8 mouse cellular contexts compared by ENCODE assay signal in the genomic region with DNA sequence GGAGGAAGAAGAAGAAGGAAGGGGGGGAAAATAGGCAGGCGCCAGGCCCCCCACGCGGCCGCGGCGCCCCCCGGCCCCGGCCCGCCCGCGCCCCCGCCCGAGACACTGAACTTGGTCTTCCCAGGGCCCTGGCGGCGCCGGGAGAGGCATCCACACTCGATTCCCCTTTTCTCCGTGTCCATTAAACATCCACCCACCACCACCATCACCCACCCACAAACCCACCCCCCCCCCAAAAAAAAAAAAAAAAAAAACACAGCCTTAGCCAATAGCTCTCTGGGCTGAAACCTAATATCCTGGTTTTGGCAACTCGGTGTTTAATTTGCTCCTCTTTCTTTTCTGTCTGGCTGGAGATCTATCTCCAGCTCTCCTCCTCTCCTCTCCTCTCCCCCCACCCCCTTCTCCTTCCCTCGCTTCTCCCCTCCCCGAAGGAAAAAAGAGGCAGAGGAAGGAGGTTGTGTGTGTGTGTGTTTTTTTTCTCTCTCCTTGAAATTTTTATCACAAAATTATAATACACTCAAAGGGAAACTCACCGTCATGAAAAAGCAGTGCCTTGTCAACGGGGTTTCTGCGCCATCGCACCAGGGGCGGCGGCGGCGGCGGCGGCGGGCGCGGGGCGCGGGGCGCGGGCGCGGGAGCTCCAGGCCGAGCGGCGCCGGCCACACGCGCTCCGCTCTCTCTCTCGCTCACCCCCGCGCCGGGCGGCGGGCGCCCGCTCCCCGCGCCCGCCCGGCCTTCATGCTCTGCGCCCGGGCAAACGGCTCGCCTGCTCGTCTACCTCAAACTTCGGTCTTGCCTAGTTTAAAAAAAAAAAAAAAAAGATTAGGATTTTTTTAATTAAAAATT. TPM values are rescaled to one million over a fixed set of nuclear protein-coding genes. Genes with fewer than 3 reads are reported as not detected.
A peak's percentile ranks its signal among the peaks of the same experiment; 100 is the strongest.
DNase-seq lines count a peak whose midpoint lies in the region; ATAC-seq and TF ChIP-seq lines count a peak whose summit lies in the region.

Gene Bicral (minus strand): TSS at position 580 of the 846 bp plus-strand sequence.

- H3K4me1 ChIP-seq in brown adipose tissue, adult 24 weeks (ENCODE audit: control insufficient read depth, insufficient read depth, insufficient read length, low read length), result peaks cover 14% of the 10 kb centered on the region
- peaks cover 26% of the 10 kb centered on the region for H3K4me1 ChIP-seq in forebrain, embryonic 14.5 days (ENCODE audit: control insufficient read depth, insufficient read depth, low read length)
- peaks cover 17% of the 10 kb centered on the region for H3K4me1 ChIP-seq in lung, embryonic 14.5 days (ENCODE audit: insufficient read depth)

- H3K9ac ChIP-seq in forebrain, embryonic 14.5 days (ENCODE audit: low read length), result peak within 1 kb of the TSS; percentile 100
- H3K9ac ChIP-seq in lung, embryonic 14.5 days, result peak within 1 kb of the TSS; percentile 100

- TF ChIP-seq CTCF in lung, embryonic 14.5 days (IDR thresholded peaks at IDR 0.05; ENCODE audit: low read depth), result no peak

- ATAC-seq in forebrain, embryonic 14.5 days, result peak; percentile 66
- peak; percentile 70 for ATAC-seq in lung, embryonic 14.5 days (ENCODE audit: insufficient read depth)
- ATAC-seq in neutrophil, adult 5-6 weeks (ENCODE audit: extremely low read depth, insufficient number of reproducible peaks, low FRiP score, poor library complexity, severe bottlenecking), result peak; percentile 33

- peak within 1 kb of the TSS; percentile 98 for H3K4me3 ChIP-seq in brown adipose tissue, adult 24 weeks (ENCODE audit: insufficient read depth, low read depth, low read length)
- H3K4me3 ChIP-seq in forebrain, embryonic 14.5 days (ENCODE audit: low read depth, low read length), result peak within 1 kb of the TSS; percentile 98
- H3K4me3 ChIP-seq in lung, embryonic 14.5 days (ENCODE audit: low read depth, low read length), result peak within 1 kb of the TSS; percentile 95

- no peaks in the 10 kb centered on the region for H3K27me3 ChIP-seq in forebrain, embryonic 14.5 days (replicated peaks; ENCODE audit: control insufficient read depth, insufficient read depth, low read length)
- no peaks in the 10 kb centered on the region for H3K27me3 ChIP-seq in lung, embryonic 14.5 days (ENCODE audit: insufficient read depth, low read length)

- intact Hi-C loops in heart, postnatal 10 days (cut with DNase I), result loop anchor here (2.0 kb wide), 1 partner anchor 75 kb away; the partner anchor contains the start of gene Rpl7l1

- no peaks in the 10 kb centered on the region for H3K9me3 ChIP-seq in forebrain, embryonic 14.5 days (replicated peaks; ENCODE audit: control insufficient read depth, low read length)
- no peaks in the 10 kb centered on the region for H3K9me3 ChIP-seq in lung, embryonic 14.5 days (ENCODE audit: low read depth, low read length)

- under 1% methylated on average over 58 of the region's 65 CpGs for WGBS in forebrain, embryonic 14.5 days
- under 1% methylated on average over 57 of the region's 65 CpGs for WGBS in lung, embryonic 14.5 days

- no peaks in the 10 kb centered on the region; the same call in 1 of the 2 replicates for H3K36me3 ChIP-seq in forebrain, embryonic 14.5 days (ENCODE audit: control insufficient read depth, insufficient read depth, low read length)
- 0 out of 2 replicates have a peak, but pooled peaks cover 7% of the 10 kb centered on the region for H3K36me3 ChIP-seq in lung, embryonic 14.5 days (ENCODE audit: insufficient read depth)

- peak within 1 kb of the TSS; percentile 97 for H3K27ac ChIP-seq in brown adipose tissue, adult 24 weeks (replicated peaks; ENCODE audit: low read depth, low read length)
- H3K27ac ChIP-seq in forebrain, embryonic 14.5 days (ENCODE audit: low read depth, low read length), result peak within 1 kb of the TSS; percentile 100
- peak within 1 kb of the TSS; percentile 100 for H3K27ac ChIP-seq in lung, embryonic 14.5 days (ENCODE audit: low read depth)

- DNase-seq in ES-CJ7 (ENCODE audit: low read depth, low spot score), result peak; percentile 65
- peak; percentile 87 for DNase-seq in forebrain, embryonic 14.5 days (ENCODE audit: low spot score)
- DNase-seq in heart, postnatal 10 days, result peak; percentile 85
- DNase-seq in kidney, postnatal 4 days, result peak; percentile 85 to 88
- peak; percentile 81 for DNase-seq in lung, embryonic 14.5 days
- DNase-seq in testis, postnatal 14 days (ENCODE audit: low spot score), result peak; percentile 73

- H3K4me2 ChIP-seq in forebrain, embryonic 14.5 days (ENCODE audit: low read length), result peak within 1 kb of the TSS; percentile 69
- peak within 1 kb of the TSS; percentile 80 for H3K4me2 ChIP-seq in lung, embryonic 14.5 days

RNA-seq across cellular contexts. Expression of gene Bicral, which starts in this region (rescaled TPM):
- polyA plus RNA-seq in brown adipose tissue, adult 24 weeks (2012; ENCODE audit: insufficient read depth, insufficient read length, missing spikeins), result 5.3 and 9.8 TPM in 2 replicates
- polyA plus RNA-seq in forebrain, embryonic 14.5 days (2014; fragmentation: Nextera tagmentation; extraction: Ambion mirVana), result 7.5 and 8.5 TPM in 2 replicates
- 10 to 100 TPM; 12.7 to 15.4 TPM for total RNA-seq in heart, postnatal 10 days (2021)
- polyA plus RNA-seq in lung, embryonic 14.5 days (2014; fragmentation: Nextera tagmentation; extraction: Ambion mirVana), result 4.7 and 6.5 TPM in 2 replicates
- total RNA-seq in neutrophil, adult 5-6 weeks (2017), result 41.3 and 43.6 TPM in 2 replicates

Comparison
In these comparisons a context has a peak if more than half of its experiments do, and no peak if none do; other contexts are left out.
1. Peak in every context shown above with its lines: DNase-seq, ATAC-seq, H3K4me3 ChIP-seq and H3K27ac ChIP-seq.